Mouse (Mus musculus): Measurements from ENCODE around the gene Pnkp.
"Not testable (repeated sequence)": the region's sequence is repeated elsewhere in the genome, so short reads cannot be mapped to it uniquely, and the experiment has no call there.

Gene Pnkp

DNA sequence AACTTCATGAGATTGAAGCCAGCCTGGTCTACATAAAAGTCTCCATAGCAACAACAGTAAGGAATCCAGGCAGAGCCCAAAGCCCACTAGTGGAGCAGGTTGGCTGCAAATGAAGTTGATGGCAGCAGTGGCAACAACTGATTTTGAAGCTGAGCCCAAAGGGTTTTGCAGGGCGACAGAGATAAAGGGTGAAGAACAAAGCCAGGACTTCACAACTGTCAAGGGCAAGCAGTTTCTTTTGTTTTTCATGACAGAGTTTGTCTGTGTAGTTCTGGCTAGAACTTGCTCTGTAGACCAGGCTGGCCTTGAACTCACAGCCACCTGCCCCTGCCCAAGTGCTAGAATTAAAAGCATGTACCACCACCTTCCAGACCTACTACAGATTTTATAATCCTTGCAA is 14.2 kb downstream of the Pnkp start:
- DNase-seq: no peak

DNA sequence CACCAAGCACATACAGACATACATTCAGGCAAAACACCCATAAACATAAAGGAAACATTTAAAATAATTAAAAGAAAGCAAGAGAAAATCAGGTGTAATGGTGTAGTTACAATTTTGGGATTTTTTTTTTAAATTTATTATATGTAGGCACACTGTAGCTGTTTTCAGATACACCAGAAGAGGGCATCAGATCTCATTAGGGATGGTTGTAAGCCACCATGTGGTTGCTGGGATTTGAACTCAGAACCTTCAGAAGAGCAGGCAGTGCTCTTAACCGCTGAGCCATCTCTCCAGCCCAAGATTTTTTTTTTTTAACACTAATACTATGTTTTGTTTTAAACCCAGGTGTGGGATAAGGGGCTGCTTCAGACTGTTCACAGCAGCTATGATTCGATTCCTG is 14.8 kb downstream of the Pnkp start:
- not testable (repeated sequence) for DNase-seq

DNA sequence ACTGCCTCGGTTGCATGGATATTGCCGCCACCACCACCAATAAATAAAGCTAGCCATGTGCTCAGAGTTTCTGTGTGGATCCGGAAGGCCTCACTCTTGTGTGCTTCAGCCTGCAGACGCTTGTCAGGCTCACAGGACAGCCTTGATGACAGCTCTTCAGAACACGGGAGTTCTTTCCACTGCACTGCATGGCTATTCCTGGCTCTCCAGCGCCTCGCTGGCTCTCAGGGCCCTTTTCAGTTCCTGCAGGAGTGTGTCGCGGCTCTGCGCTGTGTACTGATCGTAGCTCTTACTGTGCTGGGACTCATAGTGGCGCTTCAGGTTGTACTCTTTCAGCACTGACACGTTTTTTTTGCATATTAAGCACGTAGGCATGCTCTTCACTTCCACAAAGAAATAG is 20.9 kb downstream of the Pnkp start:
- DNase-seq: no peak

DNA sequence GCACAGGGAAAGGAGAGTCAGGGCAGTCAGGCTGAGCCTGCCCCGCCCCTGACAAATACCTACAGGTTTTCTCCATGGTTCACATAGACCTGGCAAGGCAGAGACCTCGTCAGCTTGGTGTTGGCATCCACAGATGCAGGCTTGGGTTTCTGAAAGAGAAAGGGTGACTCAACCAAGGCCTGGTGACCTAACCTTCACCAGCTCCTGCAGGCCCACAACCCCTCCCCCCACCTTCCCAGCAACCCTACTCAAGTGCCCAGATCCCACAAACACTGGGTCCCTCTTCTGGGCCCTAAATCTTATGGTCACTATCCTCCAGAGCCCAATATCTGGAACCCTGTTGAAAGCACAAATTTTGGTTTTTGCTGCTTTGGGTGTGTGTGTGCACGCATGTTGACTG is 26.1 kb downstream of the Pnkp start:
- DNase-seq: no peak

DNA sequence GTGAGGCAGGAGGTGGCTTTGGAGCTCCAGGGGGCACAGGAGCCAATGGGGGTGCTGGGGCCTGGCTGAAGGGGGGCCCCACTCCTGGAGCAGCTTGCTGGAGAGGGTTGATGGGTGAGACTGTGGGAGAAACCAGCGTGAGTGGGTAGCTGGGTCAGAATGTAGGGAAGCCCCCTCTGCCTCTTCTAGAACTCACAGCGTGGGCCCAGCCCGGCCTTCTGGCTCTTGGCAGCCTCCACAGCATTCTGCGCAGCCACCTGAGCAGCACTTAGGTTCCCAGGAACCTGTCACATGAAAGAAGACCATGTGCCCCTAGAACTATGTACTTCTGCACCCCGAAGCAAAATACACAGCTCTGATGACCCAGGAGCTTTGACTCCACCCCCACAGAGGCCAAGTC is 27.7 kb downstream of the Pnkp start:
- no peak for DNase-seq

DNA sequence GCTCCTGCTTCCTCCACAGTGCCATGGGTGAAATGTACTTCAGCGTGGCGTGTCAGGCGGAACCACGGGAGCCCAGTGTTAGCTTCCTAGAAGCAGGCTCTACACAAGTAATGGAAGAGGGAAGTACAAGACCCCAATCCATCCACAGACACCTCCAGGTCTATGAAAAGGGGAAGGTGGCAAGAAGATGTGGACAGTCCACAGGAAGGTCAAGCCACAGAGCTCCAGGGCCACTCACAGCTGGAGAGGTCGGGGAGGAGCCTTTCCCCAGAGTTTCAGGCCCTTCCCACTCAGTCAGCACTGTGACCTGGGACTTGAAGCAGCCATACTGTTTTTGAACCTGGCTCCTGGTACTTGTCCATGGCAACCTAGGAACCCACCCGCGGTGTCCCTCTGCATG is 30.0 kb downstream of the Pnkp start:
- DNase-seq: no peak

DNA sequence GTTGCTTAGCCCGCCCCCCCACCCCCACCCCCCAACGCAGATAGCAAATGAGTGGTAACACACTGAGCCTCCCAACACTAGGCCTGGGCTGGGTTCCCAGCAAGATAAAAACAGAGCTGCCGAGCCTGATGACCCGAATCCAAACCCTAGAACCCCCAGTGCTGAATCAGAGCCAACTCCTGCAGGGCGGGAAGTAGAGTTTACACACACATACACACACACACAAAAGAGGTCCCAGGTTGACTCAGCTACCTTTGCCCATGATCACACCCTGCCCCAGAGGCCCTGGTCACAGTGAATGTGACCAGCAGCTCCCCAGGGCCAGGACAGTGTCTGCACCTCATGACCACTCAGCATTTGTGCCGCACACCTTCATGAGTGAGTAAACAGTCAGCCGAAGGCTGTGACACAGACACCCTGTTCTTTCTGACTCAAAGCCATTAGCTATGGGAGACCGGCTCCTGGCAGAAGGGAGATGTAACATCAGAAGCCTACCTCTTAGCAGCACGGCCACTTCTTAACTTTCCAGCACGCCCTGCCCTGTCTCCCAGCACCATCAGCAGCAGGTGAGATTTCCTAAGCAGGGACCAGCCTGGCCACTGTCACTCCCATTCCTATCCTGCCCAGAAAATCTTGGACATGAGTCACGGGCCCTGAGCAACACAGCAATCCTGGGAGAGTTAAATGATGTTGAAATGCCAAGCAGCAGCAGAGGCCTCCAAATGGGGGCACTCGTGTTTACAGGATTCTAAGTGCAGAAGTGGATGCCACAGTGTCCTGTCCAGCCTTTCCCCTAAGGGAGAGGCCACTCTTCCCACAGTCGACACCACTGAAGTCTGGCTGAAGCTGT is 31.5 kb downstream of the Pnkp start:
- DNase-seq: no peak

DNA sequence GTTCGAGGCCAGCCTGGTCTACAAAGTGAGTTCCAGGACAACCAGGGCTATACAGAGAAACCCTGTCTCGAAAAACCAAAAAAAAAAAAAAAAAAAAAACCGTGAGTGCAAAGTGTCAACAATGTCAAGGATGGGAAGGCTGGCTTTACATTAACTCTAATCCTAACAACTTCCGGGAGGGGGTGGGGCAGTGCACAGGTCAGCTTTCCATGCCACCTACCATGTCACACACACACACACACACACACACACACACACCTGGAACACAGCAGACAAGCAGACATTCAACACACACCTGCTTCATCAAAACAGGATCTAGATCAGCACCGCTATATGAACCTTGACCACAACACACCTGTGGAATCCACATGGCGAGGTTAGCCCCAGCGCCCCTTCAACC is 33.2 kb downstream of the Pnkp start:
- DNase-seq: no peak

DNA sequence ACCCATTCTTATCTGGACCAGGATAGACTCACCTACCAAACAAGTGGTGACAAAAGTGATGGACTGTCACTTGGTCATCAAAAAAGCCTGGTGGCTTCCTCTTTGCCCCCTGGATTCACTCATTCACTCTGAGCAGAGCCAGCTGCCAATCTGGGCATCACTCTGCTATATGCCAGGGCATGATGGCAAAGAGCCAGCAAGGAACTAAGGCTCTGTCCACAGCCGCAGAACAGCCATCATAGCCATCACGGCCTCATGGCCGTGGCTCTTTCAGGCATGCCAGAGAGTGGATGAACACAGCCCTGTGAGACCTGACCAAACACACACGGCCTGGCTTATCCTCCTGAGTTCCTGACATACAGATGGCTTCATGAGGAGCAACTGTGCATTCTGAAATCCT is 33.8 kb downstream of the Pnkp start:
- no peak for DNase-seq

DNA sequence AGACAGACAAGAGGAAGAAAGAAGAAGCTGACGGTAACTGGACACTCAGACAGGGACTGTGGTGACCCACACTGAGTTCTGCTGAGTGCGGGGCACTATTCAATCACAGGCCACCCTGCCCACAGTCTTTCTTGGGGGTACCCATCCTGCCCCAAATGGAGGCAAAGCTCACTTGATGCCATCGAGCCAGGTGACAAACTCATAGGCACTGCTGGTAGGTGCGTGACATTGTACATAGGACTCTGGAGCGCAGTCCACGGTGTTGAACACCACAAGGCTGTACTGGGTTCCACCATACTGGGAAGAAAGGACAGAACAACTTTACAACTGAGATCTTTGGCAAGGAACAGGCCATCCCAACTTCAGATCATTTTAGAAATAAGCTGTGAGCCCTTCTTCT is 34.7 kb downstream of the Pnkp start:
- DNase-seq: no peak

DNA sequence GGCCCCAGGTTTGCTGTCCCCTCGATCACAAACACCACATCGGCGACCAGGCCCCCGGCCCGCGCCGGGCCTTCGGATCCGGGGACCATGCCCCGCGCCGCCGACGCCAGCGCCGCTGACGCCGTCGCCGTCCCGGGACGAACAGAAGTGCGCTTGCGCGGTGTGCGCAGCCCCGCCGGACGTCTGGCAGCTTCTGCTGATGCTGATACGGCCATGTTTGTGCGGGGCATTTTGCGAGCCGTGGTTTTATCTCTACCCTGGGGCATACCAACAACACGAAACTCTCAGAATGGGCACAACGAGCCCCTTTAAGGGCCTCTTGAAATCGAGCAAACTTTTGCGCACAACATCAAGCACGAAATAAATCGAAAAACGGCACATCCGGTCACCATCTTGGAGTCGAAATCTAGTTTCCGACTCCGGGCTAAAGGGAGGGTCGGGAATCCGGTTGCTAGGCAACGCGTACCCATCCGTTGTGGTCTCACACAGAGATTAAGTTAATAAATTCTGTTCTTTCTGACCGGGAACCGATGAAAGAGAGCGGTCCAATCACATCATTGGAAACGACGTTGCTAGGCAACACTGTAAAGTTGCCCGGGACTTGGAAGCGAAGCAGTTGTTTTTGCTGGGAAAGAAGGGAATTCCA is 35.5 kb downstream of the Pnkp start, which contains the start of gene Med25:
Gene Med25, minus strand, starts transcription at position 437 of the 646 bp plus-strand sequence.
- DNase-seq: peak; percentile 91

DNA sequence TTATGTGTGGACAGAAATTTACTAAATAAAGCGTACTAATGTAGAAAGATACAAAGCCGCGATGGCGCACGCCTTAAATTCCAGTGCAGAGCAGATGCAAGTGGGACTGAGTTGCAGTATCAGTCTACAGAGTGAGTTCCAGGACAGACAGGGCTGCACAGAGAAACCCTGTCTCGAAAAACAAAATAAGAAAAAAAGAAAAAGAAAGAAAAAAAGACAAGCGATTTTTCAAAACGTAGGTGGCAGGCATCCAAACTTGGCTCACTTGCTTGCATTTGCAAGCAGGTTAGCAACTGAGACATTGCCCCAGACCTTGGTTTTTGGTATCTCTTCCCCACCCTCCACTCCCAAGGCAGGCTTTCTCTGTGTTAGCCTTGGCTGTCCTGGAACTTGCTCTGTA is 36.3 kb downstream of the Pnkp start:
- no peak for DNase-seq

DNA sequence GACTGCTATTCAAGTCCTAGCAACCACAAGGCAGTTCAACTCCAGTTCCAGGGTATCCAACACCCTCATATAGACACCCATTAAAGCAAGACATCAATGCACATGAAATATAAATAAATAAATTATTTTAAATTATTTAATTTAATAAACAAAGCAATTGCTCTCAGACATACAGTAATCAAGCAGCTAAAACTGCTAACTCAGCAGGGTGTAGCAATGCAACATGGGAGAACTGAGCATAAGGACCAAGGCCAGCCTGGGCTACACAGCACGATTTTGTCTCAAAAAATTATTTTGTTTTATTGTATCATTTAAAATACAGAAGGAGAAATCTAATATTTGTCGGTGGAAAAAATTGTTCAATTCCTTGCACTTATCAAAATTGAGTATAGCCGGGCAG is 37.2 kb downstream of the Pnkp start:
- no peak for DNase-seq

DNA sequence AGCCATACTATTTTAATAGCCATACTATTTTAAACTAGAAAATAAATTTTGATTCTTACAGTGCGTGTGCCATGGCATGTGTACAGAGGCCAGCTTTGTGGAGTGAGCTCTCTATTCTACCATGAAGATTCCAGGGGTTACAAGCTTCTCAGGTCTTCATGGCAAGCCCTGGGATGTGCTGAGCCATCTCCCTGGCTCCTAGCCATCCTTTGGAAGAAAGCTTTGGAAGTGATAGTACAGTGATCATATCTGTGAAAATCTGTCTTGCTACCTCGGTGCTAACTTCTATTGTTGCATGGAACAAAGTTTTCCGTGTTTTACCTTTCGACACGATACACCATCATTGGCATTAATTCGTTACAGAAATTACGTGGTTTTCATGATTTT is 38.3 kb downstream of the Pnkp start:
- DNase-seq: no peak

DNA sequence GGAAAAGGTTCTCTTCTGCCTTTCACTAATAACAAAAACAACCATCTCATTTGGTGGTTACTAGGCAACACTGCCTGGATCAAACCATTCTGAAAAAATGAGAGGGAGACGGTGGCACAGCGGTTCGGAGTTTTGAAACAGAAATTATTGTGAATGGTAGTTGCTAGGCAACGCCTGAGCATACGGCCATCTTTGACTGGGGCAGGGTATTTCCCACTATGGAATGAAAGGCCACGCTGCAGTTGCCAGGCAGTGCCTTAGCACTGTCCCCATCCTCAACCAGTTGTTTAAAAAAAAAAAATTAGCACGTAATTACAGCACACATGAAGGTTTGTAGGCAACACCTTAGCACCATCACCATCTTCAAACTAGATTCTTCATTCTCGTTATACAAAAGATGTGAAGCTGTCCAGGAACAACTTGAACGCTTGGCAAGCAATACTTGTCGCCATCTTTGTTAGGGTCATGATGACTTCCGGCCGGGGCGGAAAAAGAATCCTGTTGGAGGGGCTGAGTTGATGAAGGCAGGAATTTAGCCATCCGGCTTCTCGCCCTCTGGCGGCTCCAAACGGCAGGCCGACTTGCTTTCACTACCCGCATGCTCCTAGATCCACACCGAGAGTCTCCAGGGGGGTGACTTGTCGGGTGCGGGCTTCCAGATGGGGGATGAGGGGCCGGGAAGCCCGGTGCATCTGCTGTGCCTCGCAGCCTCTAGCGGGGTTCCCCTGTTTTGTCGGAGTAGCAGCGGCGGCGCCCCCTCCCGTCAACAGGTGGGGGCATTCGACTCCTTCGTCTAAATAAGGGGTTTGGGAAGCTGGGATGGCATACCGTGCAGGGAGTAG is 38.9 kb downstream of the Pnkp start, which contains the start of gene Fuz:
Gene Fuz, plus strand, starts transcription at position 487 of the 842 bp plus-strand sequence.
- peak; percentile 86 for DNase-seq

DNA sequence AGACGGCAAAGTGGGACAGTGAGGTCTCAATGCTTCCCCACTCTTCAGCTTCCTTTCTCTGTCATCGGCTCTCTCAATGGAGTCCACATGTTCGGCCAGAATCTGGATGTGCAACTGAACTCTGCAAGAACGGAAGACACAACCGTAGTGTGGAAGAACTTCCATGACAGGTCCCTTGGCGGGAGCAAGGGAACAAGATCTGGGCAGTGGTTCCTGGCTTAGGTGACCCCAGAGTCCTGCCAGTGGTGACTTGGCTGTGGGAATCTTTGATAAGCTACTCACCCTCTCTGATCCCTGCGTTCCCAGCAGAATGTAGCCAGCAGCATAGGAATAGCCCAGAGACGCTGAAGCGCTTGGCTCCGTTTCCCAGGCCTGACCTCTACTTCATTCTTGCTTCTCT is 39.6 kb downstream of the Pnkp start:
- no peak for DNase-seq

DNA sequence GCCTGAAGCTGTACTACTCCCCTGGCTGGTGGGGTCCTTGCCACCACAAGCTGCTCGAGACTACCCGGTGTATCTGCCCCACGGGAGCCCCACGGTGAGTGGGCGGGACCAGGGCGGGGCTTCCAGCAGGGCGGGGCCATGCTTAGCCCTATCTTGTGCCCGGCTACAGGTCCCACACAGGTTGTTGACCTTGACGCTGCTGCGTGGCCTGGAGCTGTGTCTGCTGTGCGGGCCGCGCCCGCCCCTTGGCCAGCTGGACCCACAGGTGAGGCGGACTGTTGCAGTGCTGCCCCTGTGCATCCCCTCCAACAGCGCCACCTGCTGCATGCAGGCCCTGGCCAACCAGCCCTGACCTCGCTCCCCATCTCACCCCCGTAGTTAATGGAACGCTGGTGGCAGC is 41.7 kb downstream of the Pnkp start:
- DNase-seq: peak; percentile 61

DNA sequence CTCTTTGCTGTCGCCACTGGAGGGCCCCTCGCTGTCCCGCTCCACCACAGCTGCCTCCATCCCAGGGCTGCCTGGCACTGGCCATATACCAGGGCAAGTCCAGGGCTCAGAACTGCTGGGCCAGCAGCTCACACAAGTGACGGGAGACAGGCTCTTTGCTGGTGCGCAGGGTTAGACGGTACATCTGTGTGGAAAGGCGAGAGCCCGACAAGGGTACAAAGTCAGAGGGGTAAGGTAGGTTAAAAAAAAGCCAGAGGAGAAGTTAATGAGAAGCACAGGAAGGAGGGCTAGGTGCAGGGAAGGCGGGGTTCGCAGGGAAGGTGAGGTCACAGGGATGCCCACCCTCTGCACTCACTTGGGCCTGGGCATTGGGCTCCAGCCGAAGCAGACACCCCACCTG is 43.7 kb downstream of the Pnkp start:
- no peak for DNase-seq

DNA sequence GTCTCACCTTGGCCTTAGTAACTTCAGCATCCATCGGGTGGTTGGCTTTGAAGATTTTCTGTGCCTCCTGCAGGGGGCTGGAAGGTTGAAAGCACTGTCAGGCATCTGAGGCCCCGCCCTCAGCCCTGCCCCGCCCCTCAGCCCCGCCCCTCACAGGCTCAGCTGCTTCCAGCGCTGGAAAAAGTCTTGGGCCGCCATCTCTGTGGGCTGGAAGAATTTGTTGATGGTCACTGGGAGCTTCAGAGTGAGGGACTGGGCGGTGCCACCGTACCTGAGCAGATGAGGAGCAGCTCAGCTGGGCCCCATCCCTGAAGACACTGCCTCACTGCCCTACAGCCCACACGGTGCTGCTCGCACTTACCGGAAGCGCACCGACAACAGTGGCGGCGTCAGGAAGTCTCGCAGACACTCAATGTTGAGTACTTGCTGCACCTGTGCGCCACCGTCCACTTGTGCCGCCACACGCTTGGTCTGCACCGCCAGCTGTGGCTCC is 44.3 kb downstream of the Pnkp start:
- DNase-seq: peak; percentile 79

DNA sequence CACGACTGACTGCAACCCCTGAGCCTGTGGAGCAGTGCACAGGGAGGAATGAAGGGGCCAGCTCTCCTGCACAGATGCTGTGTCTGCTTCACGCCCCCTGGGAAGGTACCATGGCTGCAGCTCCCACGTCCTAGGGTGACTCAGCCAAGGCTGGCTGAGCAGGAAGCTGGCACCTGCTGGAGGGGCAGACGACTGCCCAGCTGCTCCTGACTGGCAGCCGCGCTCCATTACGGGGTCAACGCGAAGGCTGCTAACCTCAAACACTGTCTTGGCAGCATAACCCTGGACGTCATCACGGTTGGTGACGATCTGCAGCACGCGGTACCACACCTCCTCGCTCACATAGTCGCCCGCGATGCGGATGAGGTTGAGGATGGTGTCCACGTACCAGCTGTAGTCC is 48.5 kb downstream of the Pnkp start:
- DNase-seq: no peak

DNA sequence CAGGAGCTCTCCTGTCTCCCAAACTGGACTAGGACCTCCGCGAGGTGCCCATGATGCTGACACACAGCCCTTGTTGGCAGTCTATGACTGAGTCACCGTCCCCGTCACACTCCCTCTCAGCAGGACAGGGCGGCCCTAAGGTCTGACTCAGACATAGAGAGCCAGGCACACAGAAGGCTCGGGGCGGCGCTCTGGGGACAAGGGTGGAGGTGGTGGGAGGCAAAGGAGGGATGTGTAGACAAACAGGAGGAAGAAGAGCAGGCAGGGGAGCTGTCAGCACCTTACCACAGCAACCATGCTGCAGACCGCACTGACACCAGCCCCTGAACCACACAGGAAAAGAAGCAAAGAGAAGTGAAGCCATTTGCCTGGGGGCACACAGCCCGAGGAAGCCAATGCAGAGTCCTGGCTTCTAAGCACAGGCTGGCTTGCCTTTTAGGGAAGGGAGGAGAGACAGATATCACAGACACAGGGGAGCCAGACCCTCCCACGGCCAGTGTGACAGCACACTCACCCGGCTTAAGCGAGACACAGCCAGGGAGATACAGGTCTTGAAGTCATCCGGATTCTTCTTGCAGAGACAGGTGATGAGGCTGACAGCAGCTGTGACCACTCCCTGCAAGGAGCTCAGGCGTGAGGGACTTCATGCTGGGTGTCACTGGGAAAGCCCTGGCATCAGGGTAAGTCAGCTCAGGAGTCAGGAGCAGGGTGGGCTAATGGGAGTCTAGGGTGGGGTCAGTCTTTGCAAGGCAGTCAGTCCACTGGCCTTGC is 52.0 kb downstream of the Pnkp start:
- DNase-seq: peak; percentile 42
